Mouse (Mus musculus): ENCODE measurements around the gene Cer1. TPM values are rescaled to one million over a fixed set of nuclear protein-coding genes. Genes with fewer than 3 reads are reported as not detected.

The Cer1 gene
- polyA plus RNA-seq, 1 experiment: not detected

DNA sequence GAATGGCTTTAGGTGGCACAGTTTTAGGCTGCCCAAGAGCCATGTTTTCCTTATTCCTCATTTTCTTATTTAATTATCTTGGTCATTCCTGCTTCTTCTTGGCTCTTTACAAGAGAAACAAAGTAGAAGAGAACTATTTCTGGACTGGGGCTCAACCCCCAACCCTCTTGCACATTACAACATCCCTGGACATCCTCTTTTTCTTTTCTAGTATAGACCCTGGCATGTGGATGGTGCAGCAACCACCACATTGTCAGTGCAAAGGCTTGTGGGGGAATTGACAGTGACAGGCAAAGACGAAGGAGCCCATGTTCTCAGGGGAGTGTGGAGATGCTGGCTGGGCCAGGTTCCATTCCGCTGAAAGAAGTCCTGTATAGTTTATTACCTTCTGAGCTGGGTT is 8.3 kb downstream of the Cer1 start:
- Histone ChIP-seq H3K4me3 (ENCODE audit: insufficient read depth, low read length) (no peak overlapping the region), H3K27ac (ENCODE audit: insufficient read depth, low read length) (no peak overlapping the region), H3K4me1 (ENCODE audit: control insufficient read depth, insufficient read depth, low read length) (no peaks in the 10 kb centered on the region)
- TF ChIP-seq CTCF (IDR thresholded peaks at IDR 0.05; ENCODE audit: borderline replicate concordance, insufficient read depth, low read length): no peak
- no peak for TF ChIP-seq POLR2A (IDR thresholded peaks at IDR 0.05; ENCODE audit: low read depth, low read length)

DNA sequence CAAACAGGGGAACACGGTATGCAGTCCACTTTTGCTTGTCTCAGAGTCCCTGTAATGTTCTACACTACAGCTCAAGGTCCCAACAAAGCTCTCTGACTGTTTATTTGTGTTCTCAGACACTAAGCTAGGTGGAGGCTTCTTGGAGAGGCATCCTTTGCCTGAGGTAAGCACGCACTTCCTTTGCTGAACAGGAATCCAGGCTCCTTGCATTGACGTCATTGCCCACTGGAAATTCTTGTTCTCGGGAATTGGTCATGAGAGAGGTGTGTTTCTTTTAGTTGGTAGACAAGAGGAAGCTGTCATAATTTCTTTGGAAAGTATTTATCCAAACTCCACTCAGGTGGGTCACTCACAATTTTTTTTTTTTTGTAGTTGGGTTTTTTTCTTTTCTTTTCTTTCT is 9.4 kb downstream of the Cer1 start:
- no peak for TF ChIP-seq POLR2A (IDR thresholded peaks at IDR 0.05; ENCODE audit: low read depth, low read length)
- no peak for TF ChIP-seq CTCF (IDR thresholded peaks at IDR 0.05; ENCODE audit: borderline replicate concordance, insufficient read depth, low read length)
- Histone ChIP-seq H3K4me3 (ENCODE audit: insufficient read depth, low read length) (no peak overlapping the region), H3K27ac (ENCODE audit: insufficient read depth, low read length) (no peak overlapping the region), H3K4me1 (ENCODE audit: control insufficient read depth, insufficient read depth, low read length) (no peaks in the 10 kb centered on the region; the same call in 1 of the 2 replicates)

DNA sequence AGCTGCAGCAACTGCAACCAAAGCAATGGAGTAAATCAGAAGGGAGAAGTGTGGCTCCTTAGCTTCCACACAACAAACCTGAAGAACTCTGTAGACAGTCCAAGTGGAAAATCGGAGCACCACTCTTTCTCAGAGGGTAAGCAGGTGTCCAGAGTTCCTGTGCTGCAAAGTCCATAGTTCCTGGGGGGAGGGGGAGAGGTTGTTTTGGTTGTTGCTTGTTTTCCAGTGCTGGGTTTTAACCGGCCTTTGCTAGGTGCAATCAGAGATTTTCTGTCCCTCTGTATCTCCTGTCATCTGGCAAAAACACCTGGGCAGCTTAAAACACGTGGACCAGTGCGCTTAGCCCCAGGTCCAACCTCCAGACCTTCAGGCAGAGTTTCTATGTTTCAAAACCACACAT is 10.2 kb downstream of the Cer1 start:
- Histone ChIP-seq H3K27ac (ENCODE audit: insufficient read depth, low read length) (no peak overlapping the region), H3K4me1 (ENCODE audit: control insufficient read depth, insufficient read depth, low read length) (no peaks in the 10 kb centered on the region; the same call in 1 of the 2 replicates), H3K4me3 (ENCODE audit: insufficient read depth, low read length) (no peak overlapping the region)
- no peak for TF ChIP-seq POLR2A (IDR thresholded peaks at IDR 0.05; ENCODE audit: low read depth, low read length)
- TF ChIP-seq CTCF (IDR thresholded peaks at IDR 0.05; ENCODE audit: borderline replicate concordance, insufficient read depth, low read length): no peak

DNA sequence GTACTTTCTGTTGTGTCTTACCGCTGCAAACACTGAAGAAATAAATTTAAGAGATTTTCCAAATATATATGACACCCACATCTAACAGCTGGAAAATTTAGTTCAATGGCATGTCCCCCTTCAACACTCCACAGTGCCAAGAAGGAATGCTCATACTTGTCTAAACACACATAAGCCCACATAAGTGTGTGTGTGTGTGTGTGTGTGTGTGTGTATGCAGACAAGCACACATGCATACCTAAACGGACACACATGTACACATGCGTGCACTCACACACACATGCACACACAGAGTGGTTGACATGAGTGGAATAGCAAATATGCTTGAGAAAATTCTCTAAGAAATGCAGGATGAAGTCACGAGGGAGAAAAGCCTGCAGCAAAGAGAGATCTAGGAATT is 12.4 kb downstream of the Cer1 start:
- TF ChIP-seq CTCF (IDR thresholded peaks at IDR 0.05; ENCODE audit: borderline replicate concordance, insufficient read depth, low read length) (no peak), POLR2A (IDR thresholded peaks at IDR 0.05; ENCODE audit: low read depth, low read length) (no peak)
- Histone ChIP-seq H3K4me3 (ENCODE audit: insufficient read depth, low read length) (no peak overlapping the region), H3K27ac (ENCODE audit: insufficient read depth, low read length) (no peak overlapping the region), H3K4me1 (ENCODE audit: control insufficient read depth, insufficient read depth, low read length) (no peaks in the 10 kb centered on the region; the same call in 1 of the 2 replicates)

DNA sequence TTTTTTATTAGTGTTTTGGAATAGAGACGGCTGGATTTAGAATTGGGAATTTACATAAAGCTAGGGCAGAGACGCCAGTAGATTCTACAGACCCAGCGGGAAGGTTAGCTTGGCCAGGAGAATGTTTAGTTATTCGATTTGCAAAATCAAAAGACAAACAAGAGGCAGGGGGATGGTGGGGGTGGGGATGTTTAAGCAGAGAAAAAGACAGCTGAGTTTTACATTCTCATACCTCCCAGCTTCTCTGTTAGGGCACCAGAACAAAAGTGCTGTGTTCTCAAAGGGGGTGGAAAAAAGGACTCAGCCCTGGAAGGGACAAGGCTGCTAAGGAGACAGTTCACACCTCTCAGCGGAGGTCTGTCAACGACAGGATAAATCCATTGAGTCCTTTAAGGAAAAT is 12.8 kb downstream of the Cer1 start:
- Histone ChIP-seq H3K27ac (ENCODE audit: insufficient read depth, low read length) (no peak overlapping the region), H3K4me3 (ENCODE audit: insufficient read depth, low read length) (no peak overlapping the region), H3K4me1 (ENCODE audit: control insufficient read depth, insufficient read depth, low read length) (no peaks in the 10 kb centered on the region; the same call in 1 of the 2 replicates)
- TF ChIP-seq POLR2A (IDR thresholded peaks at IDR 0.05; ENCODE audit: low read depth, low read length): no peak
- no peak for TF ChIP-seq CTCF (IDR thresholded peaks at IDR 0.05; ENCODE audit: borderline replicate concordance, insufficient read depth, low read length)

DNA sequence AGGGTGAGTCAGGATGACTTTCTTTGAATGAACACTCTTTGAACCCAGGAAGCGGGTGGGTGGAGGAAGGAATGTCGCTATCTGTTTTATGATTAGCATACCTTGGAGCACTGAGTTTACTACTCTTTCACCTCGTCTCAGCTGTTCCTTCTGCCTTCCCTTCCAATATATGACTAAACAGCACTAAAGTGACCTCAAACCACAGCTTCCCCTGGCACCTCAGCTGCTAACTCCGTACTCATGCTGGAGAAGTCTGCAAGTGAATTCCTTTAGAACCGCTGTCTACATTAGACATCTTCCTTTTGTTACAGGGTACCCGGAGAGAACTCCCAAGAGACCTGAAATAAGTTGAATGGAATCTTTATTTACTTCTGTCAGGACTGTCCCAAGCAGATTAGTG is 14.0 kb downstream of the Cer1 start:
- no peak for TF ChIP-seq CTCF (IDR thresholded peaks at IDR 0.05; ENCODE audit: borderline replicate concordance, insufficient read depth, low read length)
- TF ChIP-seq POLR2A (IDR thresholded peaks at IDR 0.05; ENCODE audit: low read depth, low read length): no peak
- H3K27ac ChIP-seq (ENCODE audit: insufficient read depth, low read length): no peak overlapping the region
- no peaks in the 10 kb centered on the region; the same call in 1 of the 2 replicates for H3K4me1 ChIP-seq (ENCODE audit: control insufficient read depth, insufficient read depth, low read length)
- no peak overlapping the region for H3K4me3 ChIP-seq (ENCODE audit: insufficient read depth, low read length)

DNA sequence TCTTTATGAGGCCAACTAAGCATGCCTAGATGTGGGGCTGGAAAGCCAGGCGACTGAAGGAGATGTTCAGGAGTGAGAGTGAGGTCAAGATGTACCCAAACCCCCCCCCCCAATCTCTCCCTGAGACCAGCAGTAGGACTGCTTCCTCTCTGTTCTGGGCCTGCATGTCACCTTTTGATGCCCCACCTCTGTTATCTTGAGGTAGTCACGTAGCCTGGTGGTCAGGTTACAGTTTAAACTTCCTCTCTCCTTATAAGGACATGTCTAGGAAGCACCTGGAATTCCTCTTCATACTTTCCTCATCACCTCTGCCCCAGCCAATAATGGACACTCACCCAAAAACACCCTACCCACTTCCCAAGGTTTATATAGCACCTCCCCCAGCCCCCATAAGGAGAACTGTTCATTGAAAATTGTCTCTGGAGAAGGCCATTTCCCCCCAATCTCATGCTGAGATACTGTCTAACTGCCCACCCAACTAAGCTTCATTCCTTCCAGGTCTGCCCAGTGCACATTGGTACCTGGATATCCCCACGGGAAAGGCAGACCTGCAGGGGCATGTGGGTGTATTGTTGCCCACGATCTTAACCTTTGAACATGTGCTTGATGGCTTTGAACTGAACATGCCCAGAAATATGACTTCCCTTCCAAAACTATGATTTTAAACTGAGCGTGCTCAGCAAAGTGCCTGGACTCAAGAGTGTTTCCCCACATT is 17.1 kb downstream of the Cer1 start:
- TF ChIP-seq POLR2A (IDR thresholded peaks at IDR 0.05; ENCODE audit: low read depth, low read length) (no peak), CTCF (IDR thresholded peaks at IDR 0.05; ENCODE audit: borderline replicate concordance, insufficient read depth, low read length) (no peak)
- Histone ChIP-seq H3K4me3 (ENCODE audit: insufficient read depth, low read length) (no peak overlapping the region), H3K27ac (ENCODE audit: insufficient read depth, low read length) (no peak overlapping the region), H3K4me1 (ENCODE audit: control insufficient read depth, insufficient read depth, low read length) (no peaks in the 10 kb centered on the region; the same call in 1 of the 2 replicates)

DNA sequence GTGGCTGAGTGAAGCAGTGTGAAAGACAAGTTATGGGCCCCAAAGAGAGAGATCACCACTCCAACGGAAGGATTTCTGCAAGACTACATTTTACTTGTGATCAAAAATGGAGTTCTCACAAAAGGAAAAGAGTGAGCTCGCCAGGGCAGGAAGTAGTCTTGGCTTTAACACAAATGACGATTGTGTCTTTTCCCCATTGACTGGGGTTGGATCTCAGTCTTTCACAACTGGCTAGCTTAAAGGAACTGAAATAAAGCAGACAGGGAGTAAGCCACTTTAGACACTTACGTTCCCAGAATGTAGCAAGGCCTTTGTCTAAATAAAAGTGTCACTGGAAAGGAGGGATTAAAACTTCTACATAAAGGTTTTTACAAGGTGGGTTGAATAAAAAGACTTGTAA is 17.8 kb downstream of the Cer1 start:
- Histone ChIP-seq H3K27ac (ENCODE audit: insufficient read depth, low read length) (no peak overlapping the region), H3K4me1 (ENCODE audit: control insufficient read depth, insufficient read depth, low read length) (no peaks in the 10 kb centered on the region; the same call in 1 of the 2 replicates), H3K4me3 (ENCODE audit: insufficient read depth, low read length) (no peak overlapping the region)
- no peak for TF ChIP-seq CTCF (IDR thresholded peaks at IDR 0.05; ENCODE audit: borderline replicate concordance, insufficient read depth, low read length)
- no peak for TF ChIP-seq POLR2A (IDR thresholded peaks at IDR 0.05; ENCODE audit: low read depth, low read length)

DNA sequence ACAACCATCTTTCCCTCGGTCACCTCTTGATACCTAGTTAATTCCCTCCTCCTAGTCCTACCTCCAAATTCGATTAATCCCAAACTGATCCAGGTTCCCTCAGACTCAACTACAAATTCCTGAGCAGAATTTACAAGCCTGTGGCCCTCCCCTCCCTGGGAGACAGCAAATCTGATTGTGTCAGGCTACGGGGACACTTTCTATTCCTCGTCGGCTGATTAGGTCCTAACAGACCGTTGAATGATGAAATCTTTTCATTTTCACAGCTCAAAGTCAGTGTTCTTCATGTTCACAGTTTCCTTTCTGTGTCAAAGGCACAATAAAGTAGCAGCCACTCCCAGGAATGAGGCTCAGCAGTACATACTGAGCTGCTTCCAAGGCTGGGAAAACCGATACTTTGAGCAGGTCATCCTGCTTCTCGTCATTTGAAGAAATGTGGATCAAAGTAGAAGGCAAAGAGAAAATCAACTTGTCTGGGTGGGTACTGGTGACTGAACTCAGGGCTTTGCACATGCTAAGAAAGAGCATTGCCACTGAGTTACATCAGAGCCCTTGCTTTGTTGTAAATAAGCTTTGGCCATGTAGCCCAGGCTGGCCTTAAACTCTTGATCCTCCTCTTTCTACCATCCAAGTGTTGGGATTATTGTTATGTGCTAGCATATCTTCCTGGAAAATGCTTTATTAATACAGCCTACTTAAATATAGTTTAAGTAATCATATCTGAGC is 19.8 kb downstream of the Cer1 start:
- Histone ChIP-seq H3K4me1 (ENCODE audit: control insufficient read depth, insufficient read depth, low read length) (no peaks in the 10 kb centered on the region), H3K27ac (ENCODE audit: insufficient read depth, low read length) (no peak overlapping the region), H3K4me3 (ENCODE audit: insufficient read depth, low read length) (no peak overlapping the region)
- TF ChIP-seq CTCF (IDR thresholded peaks at IDR 0.05; ENCODE audit: borderline replicate concordance, insufficient read depth, low read length) (no peak), POLR2A (IDR thresholded peaks at IDR 0.05; ENCODE audit: low read depth, low read length) (no peak)

DNA sequence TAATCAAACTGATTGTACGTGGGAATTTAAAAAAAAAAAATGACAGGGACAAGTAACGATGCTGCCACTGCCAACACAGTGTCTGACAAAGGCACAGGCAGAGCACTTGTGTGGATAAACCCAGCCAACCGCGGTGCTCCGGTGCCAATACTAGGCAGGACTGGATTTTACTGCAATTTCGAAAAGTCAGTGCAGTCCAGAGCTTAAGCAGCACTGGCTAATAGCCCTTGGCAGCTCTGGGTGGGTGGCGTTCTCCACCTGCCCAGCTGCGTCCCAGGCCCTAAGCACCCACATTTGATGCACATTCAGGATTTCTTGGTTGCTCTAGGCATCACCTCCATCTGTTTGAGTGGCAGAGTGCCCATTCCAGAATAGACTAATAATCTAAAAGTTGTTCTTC is 21.6 kb downstream of the Cer1 start:
- Histone ChIP-seq H3K27ac (ENCODE audit: insufficient read depth, low read length) (no peak overlapping the region), H3K4me1 (ENCODE audit: control insufficient read depth, insufficient read depth, low read length) (no peaks in the 10 kb centered on the region), H3K4me3 (ENCODE audit: insufficient read depth, low read length) (no peak overlapping the region)
- TF ChIP-seq CTCF (IDR thresholded peaks at IDR 0.05; ENCODE audit: borderline replicate concordance, insufficient read depth, low read length) (no peak), POLR2A (IDR thresholded peaks at IDR 0.05; ENCODE audit: low read depth, low read length) (no peak)
